Mouse (Mus musculus) kidney, postnatal 14 days (tissue): ENCODE data around the gene Ubr1.

ENCODE experiments used
- DNase-seq: peaks from one replicate; pipeline ENCODE4 v3.0.0; 2022; ENCODE audit warnings: mixed read lengths

Ubr1 gene

GRCm38 (mm10) chr2:120852626-120853025 lies 117.9 kb downstream of the Ubr1 start:
- DNase-seq: no peak

- peak; percentile 98 for DNase-seq
Observed at GRCm38 (mm10) chr2:120850424-120851082, 120.0 kb downstream of the Ubr1 start, which contains the start of gene Ttbk2. Ttbk2 (minus strand) TSS chr2:120850604.

GRCm38 (mm10) chr2:120849449-120850423 lies 120.8 kb downstream of the Ubr1 start, which contains the start of gene Cdan1:
Cdan1 (minus strand) TSS chr2:120850128.
- DNase-seq: no peak

- no peak for DNase-seq
Observed at GRCm38 (mm10) chr2:120845280-120845679, 125.2 kb downstream of the Ubr1 start.

GRCm38 (mm10) chr2:120843990-120844389 lies 126.5 kb downstream of the Ubr1 start:
- DNase-seq: no peak

GRCm38 (mm10) chr2:120841211-120841610 lies 129.3 kb downstream of the Ubr1 start:
- no peak for DNase-seq

- DNase-seq: no peak
Observed at GRCm38 (mm10) chr2:120835167-120835566, 135.3 kb downstream of the Ubr1 start.

GRCm38 (mm10) chr2:120826936-120827638 lies 143.4 kb downstream of the Ubr1 start:
- no peak for DNase-seq
